ENCODE assay signal across 25 mouse cellular contexts in genomic region chr1:151216417-151216816, GRCm38 (mm10). TPM values are rescaled to one million over a fixed set of nuclear protein-coding genes. Genes with fewer than 3 reads are reported as not detected.
DNase-seq lines count a peak whose midpoint lies in the region; ATAC-seq and TF ChIP-seq lines count a peak whose summit lies in the region.
"Had no signal": no experiment of that assay in that cellular context is flagged by ENCODE, and none has a peak within 500 bp of the region (broad histone marks: within the 10 kb centered on the region; RNA-seq: fewer than 3 reads in every experiment).

No protein-coding gene starts in this region.

- DNase-seq in liver: peak; percentile 18
- DNase-seq in liver, postnatal 0 days: no peak
- DNase-seq in thymus, postnatal 4 days: no peak
- DNase-seq in testis, postnatal 10 days (ENCODE audit: low spot score): no peak
- DNase-seq in gastrocnemius, adult 2 months: no peak
- DNase-seq: adrenal gland, adult 8-10 months; cerebellum, postnatal 25 days; heart, adult 18-20 months; lung, adult 18-20 months; thymus, postnatal 14 days had no signal

- H3K4me2 ChIP-seq in intestine, postnatal 0 days (replicated peaks; ENCODE audit: low read depth): peak overlapping the region; percentile 9; the same call in 1 of the 2 replicates
- H3K4me2 ChIP-seq in kidney, embryonic 15.5 days: no peak overlapping the region
- no peak overlapping the region for H3K4me2 ChIP-seq in liver, postnatal 0 days (ENCODE audit: low read depth, low read length)
- H3K4me2 ChIP-seq in forebrain, embryonic 13.5 days: no peak overlapping the region
- H3K4me2 ChIP-seq: forebrain, embryonic 15.5 days; heart, embryonic 15.5 days had no signal

- no peak overlapping the region for H3K4me3 ChIP-seq in intestine, postnatal 0 days (ENCODE audit: low read depth, low read length)
- H3K4me3 ChIP-seq in kidney, embryonic 15.5 days (replicated peaks): no peak overlapping the region
- no peak overlapping the region for H3K4me3 ChIP-seq in liver, postnatal 0 days (ENCODE audit: low read depth, low read length)
- H3K4me3 ChIP-seq in forebrain, embryonic 13.5 days: no peak overlapping the region
- H3K4me3 ChIP-seq in gastrocnemius, adult 2 months: no peak overlapping the region
- H3K4me3 ChIP-seq: embryonic facial prominence, embryonic 10.5 days; erythroblast, embryonic 14.5 days; forebrain, embryonic 15.5 days; heart, embryonic 15.5 days had no signal

- H3K27ac ChIP-seq in intestine, postnatal 0 days (ENCODE audit: low read depth, low read length): no peak overlapping the region; the same call in none of the 2 replicates
- H3K27ac ChIP-seq in kidney, embryonic 15.5 days: peak overlapping the region; percentile 89
- H3K27ac ChIP-seq in liver, postnatal 0 days (ENCODE audit: low read depth): peak overlapping the region; percentile 58; the same call in 1 of the 2 replicates
- H3K27ac ChIP-seq in forebrain, embryonic 13.5 days: no peak overlapping the region
- no peak overlapping the region for H3K27ac ChIP-seq in gastrocnemius, adult 2 months
- H3K27ac ChIP-seq: embryonic facial prominence, embryonic 10.5 days; forebrain, embryonic 15.5 days; heart, embryonic 15.5 days had no signal

- H3K4me1 ChIP-seq in intestine, postnatal 0 days (replicated peaks; ENCODE audit: control insufficient read depth, insufficient read depth, low read length): peaks cover 3% of the 10 kb centered on the region; the same call in 1 of the 2 replicates
- H3K4me1 ChIP-seq in kidney, embryonic 15.5 days: peaks cover 36% of the 10 kb centered on the region
- peaks cover 16% of the 10 kb centered on the region for H3K4me1 ChIP-seq in liver, postnatal 0 days (ENCODE audit: insufficient read depth)
- no peaks in the 10 kb centered on the region; the same call in 1 of the 2 replicates for H3K4me1 ChIP-seq in forebrain, embryonic 13.5 days
- H3K4me1 ChIP-seq: forebrain, embryonic 15.5 days; heart, embryonic 15.5 days had no signal

- intact Hi-C loops in gastrocnemius, adult 2 months (cut with DNase I): no loop called here

- H3K36me3 ChIP-seq in intestine, postnatal 0 days (ENCODE audit: control insufficient read depth, insufficient read depth): no peaks in the 10 kb centered on the region
- no peaks in the 10 kb centered on the region for H3K36me3 ChIP-seq in kidney, embryonic 15.5 days
- no peaks in the 10 kb centered on the region for H3K36me3 ChIP-seq in liver, postnatal 0 days (replicated peaks; ENCODE audit: insufficient read depth, low read length)
- H3K36me3 ChIP-seq in forebrain, embryonic 13.5 days (ENCODE audit: poor library complexity, severe bottlenecking): no peaks in the 10 kb centered on the region
- H3K36me3 ChIP-seq: embryonic facial prominence, embryonic 10.5 days; forebrain, embryonic 15.5 days; heart, embryonic 15.5 days had no signal

- H3K9me3 ChIP-seq in intestine, postnatal 0 days (ENCODE audit: control insufficient read depth): no peaks in the 10 kb centered on the region
- no peaks in the 10 kb centered on the region for H3K9me3 ChIP-seq in kidney, embryonic 15.5 days (replicated peaks)
- H3K9me3 ChIP-seq in liver, postnatal 0 days (ENCODE audit: low read length): no peaks in the 10 kb centered on the region
- no peaks in the 10 kb centered on the region for H3K9me3 ChIP-seq in forebrain, embryonic 13.5 days (replicated peaks)
- H3K9me3 ChIP-seq: embryonic facial prominence, embryonic 10.5 days; forebrain, embryonic 15.5 days; heart, embryonic 15.5 days had no signal

- H3K27me3 ChIP-seq in intestine, postnatal 0 days (replicated peaks; ENCODE audit: control insufficient read depth, insufficient read depth, low read length): no peaks in the 10 kb centered on the region
- no peaks in the 10 kb centered on the region for H3K27me3 ChIP-seq in kidney, embryonic 15.5 days
- H3K27me3 ChIP-seq in liver, postnatal 0 days (ENCODE audit: insufficient read depth, low read length): no peaks in the 10 kb centered on the region
- H3K27me3 ChIP-seq in forebrain, embryonic 13.5 days: no peaks in the 10 kb centered on the region
- H3K27me3 ChIP-seq: forebrain, embryonic 15.5 days; heart, embryonic 15.5 days had no signal

- no peak for TF ChIP-seq EP300 in liver, postnatal 0 days (IDR thresholded peaks at IDR 0.05; ENCODE audit: low read depth)

- ATAC-seq in intestine, postnatal 0 days: 0 out of 2 replicates have a peak, but pooled peaks have one; percentile 25
- peak; percentile 93 for ATAC-seq in kidney, embryonic 15.5 days (replicated peaks; ENCODE audit: low FRiP score)
- ATAC-seq in liver, postnatal 0 days: peak; percentile 75
- no peak for ATAC-seq in forebrain, embryonic 13.5 days
- ATAC-seq: forebrain, embryonic 15.5 days had no signal

- TF ChIP-seq CTCF in intestine, postnatal 0 days (IDR thresholded peaks at IDR 0.05; ENCODE audit: low read depth): no peak
- no peak for TF ChIP-seq CTCF in liver, postnatal 0 days (IDR thresholded peaks at IDR 0.05; ENCODE audit: low read depth)
- TF ChIP-seq CTCF in gastrocnemius, adult 2 months (IDR thresholded peaks at IDR 0.05): no peak

- WGBS in intestine, postnatal 0 days: 40% methylated on average over 3 of the region's 3 CpGs
- WGBS in kidney, embryonic 15.5 days: 35% methylated on average over 3 of the region's 3 CpGs
- 51% methylated on average over 3 of the region's 3 CpGs for WGBS in liver, postnatal 0 days (ENCODE audit: insufficient replicate concordance)
- 73% methylated on average over 3 of the region's 3 CpGs for WGBS in forebrain, embryonic 13.5 days

- no peak overlapping the region for H3K9ac ChIP-seq in intestine, postnatal 0 days (ENCODE audit: low read depth, low read length)
- H3K9ac ChIP-seq in kidney, embryonic 15.5 days: no peak overlapping the region
- H3K9ac ChIP-seq in liver, postnatal 0 days (replicated peaks): no peak overlapping the region
- no peak overlapping the region for H3K9ac ChIP-seq in forebrain, embryonic 13.5 days
- H3K9ac ChIP-seq: forebrain, embryonic 15.5 days; heart, embryonic 15.5 days had no signal

RNA-seq across cellular contexts. Expression of gene Gm47996, which starts 6.5 kb away (rescaled TPM):
- not detected in 2 replicates for polyA plus RNA-seq in intestine, postnatal 0 days (2015; fragmentation: Nextera tagmentation; extraction: Ambion mirVana)
- 0.19 and 0.71 TPM in 2 replicates for polyA plus RNA-seq in kidney, embryonic 15.5 days (2015; fragmentation: Nextera tagmentation; extraction: Ambion mirVana)
- 0.12 and 0.20 TPM in 2 replicates for polyA plus RNA-seq in liver, postnatal 0 days (2015; fragmentation: Nextera tagmentation; extraction: Ambion mirVana)
- polyA plus RNA-seq in forebrain, embryonic 13.5 days (2015; fragmentation: Nextera tagmentation; extraction: Ambion mirVana): not detected in 2 replicates
- under 1 TPM in 1 of 2 experiments, not detected in 1; 0.28 TPM for total RNA-seq in gastrocnemius, adult 2 months (2021)
- total RNA-seq: adrenal gland, adult 8-10 months; heart, adult 18-20 months; layer of hippocampus, postnatal 25 days; left cerebral cortex, postnatal 25 days; megakaryocyte-erythroid progenitor cell, adult 5-6 weeks; midbrain, postnatal 0 days had no signal
- polyA plus RNA-seq: embryonic facial prominence, embryonic 10.5 days; erythroblast, embryonic 14.5 days; forebrain, embryonic 15.5 days; heart, embryonic 15.5 days; midbrain, postnatal 0 days; neural tube, embryonic 11.5 days; stomach, embryonic 16.5 days had no signal

RNA-seq across cellular contexts. Expression of gene 3110040M04Rik, which starts 12.5 kb away (rescaled TPM):
- not detected in 2 replicates for polyA plus RNA-seq in intestine, postnatal 0 days (2015; fragmentation: Nextera tagmentation; extraction: Ambion mirVana)
- polyA plus RNA-seq in kidney, embryonic 15.5 days (2015; fragmentation: Nextera tagmentation; extraction: Ambion mirVana): 0.42 and 0.55 TPM in 2 replicates
- polyA plus RNA-seq in liver, postnatal 0 days (2015; fragmentation: Nextera tagmentation; extraction: Ambion mirVana): 0.28 TPM in 1 of 2 replicates, not detected in the other
- not detected in 2 replicates for polyA plus RNA-seq in forebrain, embryonic 13.5 days (2015; fragmentation: Nextera tagmentation; extraction: Ambion mirVana)
- total RNA-seq in gastrocnemius, adult 2 months (2021): under 1 TPM; 0.43 to 0.59 TPM
- total RNA-seq: adrenal gland, adult 8-10 months; heart, adult 18-20 months; layer of hippocampus, postnatal 25 days; left cerebral cortex, postnatal 25 days; midbrain, postnatal 0 days had no signal
- polyA plus RNA-seq: embryonic facial prominence, embryonic 10.5 days; forebrain, embryonic 15.5 days; heart, embryonic 15.5 days; midbrain, postnatal 0 days had no signal

RNA-seq across cellular contexts. Expression of gene Gm47995, which starts 18.2 kb away (rescaled TPM):
- not detected in 2 replicates for polyA plus RNA-seq in intestine, postnatal 0 days (2015; fragmentation: Nextera tagmentation; extraction: Ambion mirVana)
- 0.25 and 0.51 TPM in 2 replicates for polyA plus RNA-seq in kidney, embryonic 15.5 days (2015; fragmentation: Nextera tagmentation; extraction: Ambion mirVana)
- 0.26 and 0.31 TPM in 2 replicates for polyA plus RNA-seq in liver, postnatal 0 days (2015; fragmentation: Nextera tagmentation; extraction: Ambion mirVana)
- not detected in 2 replicates for polyA plus RNA-seq in forebrain, embryonic 13.5 days (2015; fragmentation: Nextera tagmentation; extraction: Ambion mirVana)
- total RNA-seq in gastrocnemius, adult 2 months (2021): not detected
- total RNA-seq: adrenal gland, adult 8-10 months; heart, adult 18-20 months; layer of hippocampus, postnatal 25 days; left cerebral cortex, postnatal 25 days; midbrain, postnatal 0 days had no signal
- polyA plus RNA-seq: embryonic facial prominence, embryonic 10.5 days; erythroblast, embryonic 14.5 days; forebrain, embryonic 15.5 days; heart, embryonic 15.5 days; hindbrain, embryonic 11.5 days; midbrain, postnatal 0 days; neural tube, embryonic 11.5 days; stomach, embryonic 16.5 days had no signal

RNA-seq across cellular contexts. Expression of gene Gm8947, which starts 24.2 kb away (rescaled TPM):
- polyA plus RNA-seq in intestine, postnatal 0 days (2015; fragmentation: Nextera tagmentation; extraction: Ambion mirVana): not detected in 2 replicates
- 0.26 and 0.46 TPM in 2 replicates for polyA plus RNA-seq in kidney, embryonic 15.5 days (2015; fragmentation: Nextera tagmentation; extraction: Ambion mirVana)
- polyA plus RNA-seq in liver, postnatal 0 days (2015; fragmentation: Nextera tagmentation; extraction: Ambion mirVana): 0.28 and 0.37 TPM in 2 replicates
- polyA plus RNA-seq in forebrain, embryonic 13.5 days (2015; fragmentation: Nextera tagmentation; extraction: Ambion mirVana): not detected in 2 replicates
- under 1 TPM in 1 of 2 experiments, not detected in 1; 0.28 TPM for total RNA-seq in gastrocnemius, adult 2 months (2021)
- total RNA-seq: adrenal gland, adult 8-10 months; heart, adult 18-20 months; layer of hippocampus, postnatal 25 days; left cerebral cortex, postnatal 25 days; megakaryocyte-erythroid progenitor cell, adult 5-6 weeks; midbrain, postnatal 0 days had no signal
- polyA plus RNA-seq: embryonic facial prominence, embryonic 10.5 days; erythroblast, embryonic 14.5 days; forebrain, embryonic 15.5 days; heart, embryonic 15.5 days; hindbrain, embryonic 11.5 days; midbrain, postnatal 0 days had no signal

RNA-seq across cellular contexts. Expression of gene Gm47985, which starts 34.1 kb away (rescaled TPM):
- polyA plus RNA-seq in intestine, postnatal 0 days (2015; fragmentation: Nextera tagmentation; extraction: Ambion mirVana): 0.08 TPM in 1 of 2 replicates, not detected in the other
- polyA plus RNA-seq in kidney, embryonic 15.5 days (2015; fragmentation: Nextera tagmentation; extraction: Ambion mirVana): 0.22 and 0.31 TPM in 2 replicates
- polyA plus RNA-seq in liver, postnatal 0 days (2015; fragmentation: Nextera tagmentation; extraction: Ambion mirVana): 0.60 and 0.67 TPM in 2 replicates
- 0.14 and 0.25 TPM in 2 replicates for polyA plus RNA-seq in forebrain, embryonic 13.5 days (2015; fragmentation: Nextera tagmentation; extraction: Ambion mirVana)
- total RNA-seq in gastrocnemius, adult 2 months (2021): not detected
- total RNA-seq: adrenal gland, adult 8-10 months; ES-E14; layer of hippocampus, postnatal 25 days; left cerebral cortex, postnatal 25 days; midbrain, postnatal 0 days had no signal
- polyA plus RNA-seq: erythroblast, embryonic 14.5 days; forebrain, embryonic 15.5 days; midbrain, postnatal 0 days had no signal

Comparison
In these comparisons a context has a peak if more than half of its experiments do, and no peak if none do; other contexts are left out.
1. H3K27ac ChIP-seq: peak in kidney, embryonic 15.5 days (single experiment) and liver, postnatal 0 days (single experiment); none in intestine, postnatal 0 days (single experiment), forebrain, embryonic 13.5 days (single experiment) and gastrocnemius, adult 2 months (single experiment).